Mouse (Mus musculus): Measurements from ENCODE around the gene Tub. TPM values are rescaled to one million over a fixed set of nuclear protein-coding genes. Genes with fewer than 3 reads are reported as not detected.

The Tub gene
- total RNA-seq, 1 experiment: 3.3 TPM

DNA sequence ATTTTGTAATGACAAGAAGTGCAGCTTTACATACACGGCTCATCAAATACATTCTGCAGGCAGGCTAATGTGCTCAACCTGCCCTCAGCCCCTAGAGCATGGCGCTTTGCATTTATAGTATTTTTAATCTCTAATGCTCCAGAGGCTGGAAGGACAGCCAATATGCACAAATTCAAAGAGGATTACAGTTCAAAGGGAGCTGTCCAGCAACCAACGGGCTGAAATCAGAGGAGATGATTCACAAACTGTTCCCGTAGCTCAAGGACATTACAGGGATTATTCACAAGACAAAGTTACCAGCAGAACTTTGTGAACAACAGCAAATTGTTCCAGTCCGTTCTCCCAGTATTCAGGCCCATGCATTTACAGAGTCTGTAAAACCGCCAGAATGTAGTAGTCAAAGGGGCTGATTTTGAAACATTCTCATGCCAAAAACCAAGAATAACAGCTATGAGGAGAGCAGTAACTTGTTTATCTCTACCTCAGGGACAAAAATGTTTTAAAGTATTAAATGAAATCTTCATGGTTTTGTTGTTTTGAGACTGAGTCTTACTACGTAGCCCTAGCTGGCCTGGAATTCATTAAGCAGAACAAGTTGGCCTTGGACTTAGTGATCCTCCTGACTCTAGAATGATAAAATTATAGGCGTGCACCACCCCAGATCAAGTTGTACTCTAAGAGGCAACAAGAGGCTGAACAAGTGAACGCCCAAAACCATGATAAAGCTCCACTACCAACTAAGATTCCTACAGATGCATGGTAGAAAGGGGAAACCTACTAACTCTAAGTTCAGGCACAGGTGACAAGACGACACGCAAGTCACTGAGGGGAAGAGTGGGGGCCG is 132.4 kb downstream of the Tub start:
- in situ Hi-C loops (cut with MboI; ENCODE audit: low sequenced_read_pairs in 2 of 2, unreplicated experiment in 2 of 2): no loop called here
- peak overlapping the region; percentile 65 for H3K9ac ChIP-seq (ENCODE audit: insufficient read depth, low read depth, low read length, poor library complexity, severe bottlenecking)
- H3K27ac ChIP-seq (ENCODE audit: insufficient read depth, low read depth, low read length, poor library complexity, severe bottlenecking): no peak overlapping the region
- TF ChIP-seq ZNF384 (IDR thresholded peaks at IDR 0.05; ENCODE audit: low read depth, low read length): no peak
- TF ChIP-seq HCFC1 (IDR thresholded peaks at IDR 0.05; ENCODE audit: borderline replicate concordance, insufficient read depth, low read length): no peak
- no peak for TF ChIP-seq CHD2 (IDR thresholded peaks at IDR 0.05; ENCODE audit: low read depth, low read length)
- no peak for TF ChIP-seq ZC3H11A (IDR thresholded peaks at IDR 0.05; ENCODE audit: borderline replicate concordance, low read depth, low read length)
- no peak for TF ChIP-seq MAFK (IDR thresholded peaks at IDR 0.05; ENCODE audit: insufficient read depth, low read depth, low read length)
- no peaks in the 10 kb centered on the region for H3K36me3 ChIP-seq (ENCODE audit: control insufficient read depth, insufficient read depth, low read length, poor library complexity, severe bottlenecking)
- peak; percentile 37 for DNase-seq (ENCODE audit: low read depth, low spot score)
- H3K9me3 ChIP-seq (ENCODE audit: control insufficient read depth, insufficient read depth, low read depth, low read length): no peaks in the 10 kb centered on the region
- H3K4me3 ChIP-seq (ENCODE audit: insufficient read depth in 1 of 2, low read depth in 1 of 2, low read length in 2 of 2, poor library complexity in 1 of 2, severe bottlenecking in 1 of 2): peak overlapping the region; percentile 78 to 79
- H3K4me1 ChIP-seq (ENCODE audit: control insufficient read depth in 2 of 2, insufficient read depth in 2 of 2, low read length in 2 of 2, poor library complexity in 1 of 2): no peaks in the 10 kb centered on the region

DNA sequence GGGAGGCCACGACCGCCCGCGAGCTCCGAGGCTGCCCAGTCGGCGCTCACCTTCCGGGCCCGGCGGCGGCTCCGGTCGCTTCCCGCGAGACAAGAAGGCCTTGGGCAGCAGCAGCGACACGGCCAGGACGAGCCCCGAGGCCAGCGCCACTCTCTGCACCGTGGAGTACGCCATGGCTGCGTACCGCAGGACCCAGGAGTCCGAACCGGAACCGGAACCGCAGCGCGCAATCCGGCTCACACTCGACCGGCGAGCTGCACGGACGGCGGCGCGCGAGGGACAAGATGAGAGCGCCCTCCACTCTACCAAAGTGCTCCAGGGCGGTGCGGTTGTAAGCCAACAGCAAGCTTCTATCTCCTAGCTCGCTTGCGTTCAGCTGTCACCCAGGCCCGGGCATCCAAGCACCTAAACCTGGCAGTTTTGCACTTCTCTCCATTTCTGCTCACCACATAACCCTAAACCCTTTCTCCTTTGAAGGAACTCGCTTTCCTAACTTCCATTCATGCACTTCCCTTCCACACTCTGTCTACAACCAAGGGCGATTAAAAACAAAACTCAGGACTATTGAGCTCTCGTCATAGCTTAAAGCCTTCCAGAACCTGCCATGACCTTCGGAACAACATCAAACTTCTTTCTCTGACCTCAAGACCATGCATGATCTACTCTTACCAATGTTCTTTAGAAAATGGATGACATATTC is 133.1 kb downstream of the Tub start, which contains the start of gene Ric3:
TSS of gene Ric3 (minus strand) at position 219 of the 700 bp plus-strand sequence.
- Histone ChIP-seq H3K27ac (ENCODE audit: insufficient read depth, low read depth, low read length, poor library complexity, severe bottlenecking) (no peak within 1 kb of the TSS), H3K9me3 (ENCODE audit: control insufficient read depth, insufficient read depth, low read depth, low read length) (no peaks in the 10 kb centered on the region), H3K4me3 (ENCODE audit: insufficient read depth in 1 of 2, low read depth in 1 of 2, low read length in 2 of 2, poor library complexity in 1 of 2, severe bottlenecking in 1 of 2) (peak within 1 kb of the TSS; percentile 78 to 79), H3K4me1 (ENCODE audit: control insufficient read depth in 2 of 2, insufficient read depth in 2 of 2, low read length in 2 of 2, poor library complexity in 1 of 2) (no peaks in the 10 kb centered on the region), H3K36me3 (ENCODE audit: control insufficient read depth, insufficient read depth, low read length, poor library complexity, severe bottlenecking) (no peaks in the 10 kb centered on the region), H3K9ac (ENCODE audit: insufficient read depth, low read depth, low read length, poor library complexity, severe bottlenecking) (peak within 1 kb of the TSS; percentile 65)
- in situ Hi-C loops (cut with MboI; ENCODE audit: low sequenced_read_pairs in 2 of 2, unreplicated experiment in 2 of 2): no loop called here
- DNase-seq (ENCODE audit: low read depth, low spot score): peak; percentile 16
- TF ChIP-seq ZNF384 (IDR thresholded peaks at IDR 0.05; ENCODE audit: low read depth, low read length) (no peak), CHD2 (IDR thresholded peaks at IDR 0.05; ENCODE audit: low read depth, low read length) (no peak), ZC3H11A (IDR thresholded peaks at IDR 0.05; ENCODE audit: borderline replicate concordance, low read depth, low read length) (no peak), HCFC1 (IDR thresholded peaks at IDR 0.05; ENCODE audit: borderline replicate concordance, insufficient read depth, low read length) (peak; percentile 38; the same call in 1 of the 2 replicates)

DNA sequence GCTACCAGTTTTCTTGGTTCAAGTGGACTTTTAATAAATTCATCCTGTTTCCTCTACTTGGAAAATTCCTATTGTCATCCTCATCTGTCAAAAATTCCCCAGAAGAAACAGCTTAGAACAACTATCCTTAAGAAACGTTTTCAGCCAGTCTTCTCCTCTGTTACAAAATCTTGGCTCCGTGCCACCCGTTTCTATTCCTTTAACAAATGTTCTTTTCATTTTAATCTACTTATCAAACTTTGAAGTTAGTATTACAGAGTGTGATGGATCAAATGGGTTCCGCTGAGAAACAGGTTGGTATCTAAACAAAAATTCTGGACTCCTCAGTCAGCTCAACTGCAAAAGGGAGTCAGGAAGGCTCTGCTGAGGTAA is 133.7 kb downstream of the Tub start:
- DNase-seq (ENCODE audit: low read depth, low spot score): no peak
- no peaks in the 10 kb centered on the region for H3K4me1 ChIP-seq (ENCODE audit: control insufficient read depth in 2 of 2, insufficient read depth in 2 of 2, low read length in 2 of 2, poor library complexity in 1 of 2)
- no peaks in the 10 kb centered on the region for H3K36me3 ChIP-seq (ENCODE audit: control insufficient read depth, insufficient read depth, low read length, poor library complexity, severe bottlenecking)
- in situ Hi-C loops (cut with MboI; ENCODE audit: low sequenced_read_pairs in 2 of 2, unreplicated experiment in 2 of 2): no loop called here
- no peak overlapping the region for H3K27ac ChIP-seq (ENCODE audit: insufficient read depth, low read depth, low read length, poor library complexity, severe bottlenecking)
- H3K9ac ChIP-seq (ENCODE audit: insufficient read depth, low read depth, low read length, poor library complexity, severe bottlenecking): no peak overlapping the region
- no peaks in the 10 kb centered on the region for H3K9me3 ChIP-seq (ENCODE audit: control insufficient read depth, insufficient read depth, low read depth, low read length)
- TF ChIP-seq MAFK (IDR thresholded peaks at IDR 0.05; ENCODE audit: insufficient read depth, low read depth, low read length) (no peak), HCFC1 (IDR thresholded peaks at IDR 0.05; ENCODE audit: borderline replicate concordance, insufficient read depth, low read length) (no peak), CHD2 (IDR thresholded peaks at IDR 0.05; ENCODE audit: low read depth, low read length) (no peak), ZNF384 (IDR thresholded peaks at IDR 0.05; ENCODE audit: low read depth, low read length) (no peak), ZC3H11A (IDR thresholded peaks at IDR 0.05; ENCODE audit: borderline replicate concordance, low read depth, low read length) (no peak)
- no peak overlapping the region for H3K4me3 ChIP-seq (ENCODE audit: insufficient read depth in 1 of 2, low read depth in 1 of 2, low read length in 2 of 2, poor library complexity in 1 of 2, severe bottlenecking in 1 of 2)

Other genes with a start within 250 kb of the Tub start
- not detected in 2 replicates for gene Olfr512, start 237.0 kb upstream of the Tub start, total RNA-seq (2012; rRNA removed)
- gene Olfr513, start 199.4 kb upstream of the Tub start, total RNA-seq (2012; rRNA removed): not detected in 2 replicates
- gene Olfr514, start 124.3 kb upstream of the Tub start, total RNA-seq (2012; rRNA removed): not detected in 2 replicates
- not detected in 2 replicates for gene Olfr516, start 99.8 kb upstream of the Tub start, total RNA-seq (2012; rRNA removed)
- gene Olfr517, start 78.0 kb upstream of the Tub start, total RNA-seq (2012; rRNA removed): not detected in 2 replicates
- not detected in 2 replicates for gene Olfr518, start 65.3 kb upstream of the Tub start, total RNA-seq (2012; rRNA removed)
- not detected in 2 replicates for gene Olfr519, start 55.9 kb upstream of the Tub start, total RNA-seq (2012; rRNA removed)
- gene Nlrp10, start 20.2 kb upstream of the Tub start, total RNA-seq (2012; rRNA removed): 0.04 TPM in 1 of 2 replicates, not detected in the other
- gene Eif3f, start 15.9 kb upstream of the Tub start, total RNA-seq (2012; rRNA removed): 99.7 and 115 TPM in 2 replicates
- gene Ric3, start 133.0 kb downstream of the Tub start, total RNA-seq (2012; rRNA removed): 15.1 and 22.5 TPM in 2 replicates
- 1.3 and 1.6 TPM in 2 replicates for gene Lmo1, start 224.9 kb downstream of the Tub start, total RNA-seq (2012; rRNA removed)

Data from ES-E14 (cell line).